Mouse (Mus musculus): ENCODE data around the gene Aurkaip1. TPM values are rescaled to one million over a fixed set of nuclear protein-coding genes. Genes with fewer than 3 reads are reported as not detected.

Aurkaip1 gene
- polyA plus RNA-seq, 1 experiment, result 70.6 TPM

- Histone ChIP-seq H3K4me1 (ENCODE audit: control insufficient read depth, insufficient read depth, low read length) (peaks cover 2% of the 10 kb centered on the region), H3K4me3 (ENCODE audit: low read depth, low read length) (peak overlapping the region; percentile 88), H3K27me3 (ENCODE audit: control insufficient read depth, insufficient read depth, low read length, poor library complexity, severe bottlenecking) (no peaks in the 10 kb centered on the region), H3K9ac (ENCODE audit: low read depth, poor library complexity, severe bottlenecking) (peak overlapping the region; percentile 74), H3K36me3 (ENCODE audit: control insufficient read depth, insufficient read depth, low read length, poor library complexity, severe bottlenecking) (0 out of 2 replicates have a peak, but pooled peaks cover 2% of the 10 kb centered on the region), H3K27ac (ENCODE audit: insufficient read depth, low read length) (0 out of 2 replicates have a peak overlapping the region, but pooled peaks have one; percentile 20), H3K9me3 (replicated peaks; ENCODE audit: control insufficient read depth, insufficient read depth, low read length, poor library complexity, severe bottlenecking) (no peaks in the 10 kb centered on the region)
- no peak for TF ChIP-seq CTCF (IDR thresholded peaks at IDR 0.05; ENCODE audit: low read depth, low read length)
These were observed 759 bp downstream of the Aurkaip1 start for GRCm38 (mm10) chr4:155831831-155832230.

GRCm38 (mm10) chr4:155832321-155832720 lies 1.2 kb downstream of the Aurkaip1 start:
- Histone ChIP-seq H3K9ac (ENCODE audit: low read depth, poor library complexity, severe bottlenecking) (peak overlapping the region; percentile 74), H3K36me3 (ENCODE audit: control insufficient read depth, insufficient read depth, low read length, poor library complexity, severe bottlenecking) (0 out of 2 replicates have a peak, but pooled peaks cover 2% of the 10 kb centered on the region), H3K9me3 (replicated peaks; ENCODE audit: control insufficient read depth, insufficient read depth, low read length, poor library complexity, severe bottlenecking) (no peaks in the 10 kb centered on the region), H3K27me3 (ENCODE audit: control insufficient read depth, insufficient read depth, low read length, poor library complexity, severe bottlenecking) (no peaks in the 10 kb centered on the region), H3K27ac (ENCODE audit: insufficient read depth, low read length) (no peak overlapping the region), H3K4me1 (ENCODE audit: control insufficient read depth, insufficient read depth, low read length) (peaks cover 2% of the 10 kb centered on the region), H3K4me3 (ENCODE audit: low read depth, low read length) (peak overlapping the region; percentile 88)
- TF ChIP-seq CTCF (IDR thresholded peaks at IDR 0.05; ENCODE audit: low read depth, low read length), result no peak
- TF ChIP-seq POLR2A (IDR thresholded peaks at IDR 0.05; ENCODE audit: insufficient read depth, low read length), result no peak
- TF ChIP-seq EP300 (IDR thresholded peaks at IDR 0.05; ENCODE audit: insufficient read depth, low read depth, low read length), result no peak

GRCm38 (mm10) chr4:155833234-155833633 lies 2.2 kb downstream of the Aurkaip1 start:
- Histone ChIP-seq H3K9ac (ENCODE audit: low read depth, poor library complexity, severe bottlenecking) (no peak overlapping the region), H3K27ac (ENCODE audit: insufficient read depth, low read length) (no peak overlapping the region), H3K36me3 (ENCODE audit: control insufficient read depth, insufficient read depth, low read length, poor library complexity, severe bottlenecking) (0 out of 2 replicates have a peak, but pooled peaks cover 2% of the 10 kb centered on the region), H3K9me3 (replicated peaks; ENCODE audit: control insufficient read depth, insufficient read depth, low read length, poor library complexity, severe bottlenecking) (no peaks in the 10 kb centered on the region), H3K4me1 (ENCODE audit: control insufficient read depth, insufficient read depth, low read length) (peaks cover 2% of the 10 kb centered on the region), H3K4me3 (ENCODE audit: low read depth, low read length) (no peak overlapping the region), H3K27me3 (ENCODE audit: control insufficient read depth, insufficient read depth, low read length, poor library complexity, severe bottlenecking) (no peaks in the 10 kb centered on the region)
- TF ChIP-seq CTCF (IDR thresholded peaks at IDR 0.05; ENCODE audit: low read depth, low read length), result no peak
- TF ChIP-seq POLR2A (IDR thresholded peaks at IDR 0.05; ENCODE audit: insufficient read depth, low read length), result no peak
- TF ChIP-seq EP300 (IDR thresholded peaks at IDR 0.05; ENCODE audit: insufficient read depth, low read depth, low read length), result no peak

- Histone ChIP-seq H3K4me1 (ENCODE audit: control insufficient read depth, insufficient read depth, low read length) (peaks cover 2% of the 10 kb centered on the region), H3K36me3 (ENCODE audit: control insufficient read depth, insufficient read depth, low read length, poor library complexity, severe bottlenecking) (0 out of 2 replicates have a peak, but pooled peaks cover 2% of the 10 kb centered on the region), H3K9ac (ENCODE audit: low read depth, poor library complexity, severe bottlenecking) (no peak overlapping the region), H3K27ac (ENCODE audit: insufficient read depth, low read length) (no peak overlapping the region), H3K27me3 (ENCODE audit: control insufficient read depth, insufficient read depth, low read length, poor library complexity, severe bottlenecking) (no peaks in the 10 kb centered on the region), H3K9me3 (replicated peaks; ENCODE audit: control insufficient read depth, insufficient read depth, low read length, poor library complexity, severe bottlenecking) (no peaks in the 10 kb centered on the region), H3K4me3 (ENCODE audit: low read depth, low read length) (no peak overlapping the region)
- no peak for TF ChIP-seq EP300 (IDR thresholded peaks at IDR 0.05; ENCODE audit: insufficient read depth, low read depth, low read length)
- TF ChIP-seq CTCF (IDR thresholded peaks at IDR 0.05; ENCODE audit: low read depth, low read length), result peak; percentile 67
- TF ChIP-seq POLR2A (IDR thresholded peaks at IDR 0.05; ENCODE audit: insufficient read depth, low read length), result no peak
These were observed 2.8 kb downstream of the Aurkaip1 start for GRCm38 (mm10) chr4:155833836-155834235.

DNA sequence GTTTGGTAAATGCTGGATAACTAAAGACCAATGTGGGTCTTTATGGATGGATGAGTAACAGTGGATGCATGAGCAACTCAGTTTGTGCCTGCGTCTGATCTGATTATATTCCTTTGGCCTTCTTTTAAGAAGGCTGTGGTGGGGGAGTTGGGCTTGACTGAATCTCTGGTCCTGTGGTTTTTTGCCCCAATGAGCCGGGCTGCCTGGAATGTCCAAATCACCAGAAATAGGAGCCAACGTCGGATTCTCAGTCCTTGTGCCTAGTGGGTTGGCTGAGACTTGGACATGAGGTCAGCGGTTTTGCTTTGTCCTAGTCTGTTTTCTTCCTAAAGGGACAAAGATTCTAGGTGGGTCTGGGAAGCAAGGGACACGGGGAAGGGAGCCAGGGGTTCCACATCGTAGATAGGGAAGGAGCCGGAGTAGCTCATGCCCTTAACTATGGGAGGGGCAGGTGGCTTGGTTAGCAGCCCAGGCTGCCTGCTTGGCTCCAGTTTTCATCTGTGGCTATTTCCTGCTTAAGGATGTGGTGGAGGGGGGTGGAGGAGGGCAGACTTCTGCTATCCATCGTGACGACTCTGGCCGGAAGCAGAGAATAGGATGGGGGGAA lies 6.4 kb downstream of the Aurkaip1 start:
- peaks cover 7% of the 10 kb centered on the region for H3K4me1 ChIP-seq (ENCODE audit: control insufficient read depth, insufficient read depth, low read length)
- no peak overlapping the region for H3K9ac ChIP-seq (ENCODE audit: low read depth, poor library complexity, severe bottlenecking)
- no peak overlapping the region for H3K27ac ChIP-seq (ENCODE audit: insufficient read depth, low read length)
- TF ChIP-seq CTCF (IDR thresholded peaks at IDR 0.05; ENCODE audit: low read depth, low read length) (no peak), POLR2A (IDR thresholded peaks at IDR 0.05; ENCODE audit: insufficient read depth, low read length) (no peak), EP300 (IDR thresholded peaks at IDR 0.05; ENCODE audit: insufficient read depth, low read depth, low read length) (no peak)
- no peaks in the 10 kb centered on the region for H3K27me3 ChIP-seq (ENCODE audit: control insufficient read depth, insufficient read depth, low read length, poor library complexity, severe bottlenecking)
- H3K9me3 ChIP-seq (replicated peaks; ENCODE audit: control insufficient read depth, insufficient read depth, low read length, poor library complexity, severe bottlenecking), result no peaks in the 10 kb centered on the region
- no peak overlapping the region for H3K4me3 ChIP-seq (ENCODE audit: low read depth, low read length)
- H3K36me3 ChIP-seq (ENCODE audit: control insufficient read depth, insufficient read depth, low read length, poor library complexity, severe bottlenecking), result 0 out of 2 replicates have a peak, but pooled peaks cover 2% of the 10 kb centered on the region

All from ES-Bruce4 (cell line).